Mouse (Mus musculus) midbrain, postnatal 0 days (tissue): ENCODE data around the gene Map4k5. TPM values are rescaled to one million over a fixed set of nuclear protein-coding genes. Genes with fewer than 3 reads are reported as not detected.

Source experiments
- ATAC-seq: fragments of 200-750 bp; cut with Nextera tagmentation; 2 replicates; pipeline ENCODE4 v1.8.0; 2017; ENCODE audit warnings: moderate number of reproducible peaks, mild to moderate bottlenecking, moderate TSS enrichment, moderate library complexity; ENCODE audit not compliant: low FRiP score
- DNase-seq: peaks from one replicate; pipeline ENCODE4 v3.0.0-alpha.2; 2015; ENCODE audit warnings: low spot score
- H3K27ac ChIP-seq: fragments of 300-500 bp; sonication (generic); 2 replicates; pipeline ENCODE4 v1.5.1; 2014; ENCODE audit warnings: low read depth, mild to moderate bottlenecking, low read length, mixed read lengths
- H3K27me3 ChIP-seq: fragments of 300-500 bp; sonication (generic); 2 replicates; pipeline ENCODE4 v1.6.1; 2014; ENCODE audit warnings: low read length, control low read depth, mixed read lengths; ENCODE audit not compliant: insufficient read depth
- H3K36me3 ChIP-seq: fragments of 300-500 bp; sonication (generic); 2 replicates; pipeline ENCODE4 v1.6.1; 2014; ENCODE audit warnings: low read length, control low read depth, mixed read lengths; ENCODE audit not compliant: insufficient read depth
- H3K4me1 ChIP-seq: fragments of 300-500 bp; sonication (generic); 2 replicates; pipeline ENCODE4 v1.6.1; 2014; ENCODE audit warnings: mild to moderate bottlenecking, control low read depth, antibody characterized with exemption, low read length, mixed read lengths; ENCODE audit not compliant: insufficient read depth
- H3K4me2 ChIP-seq: fragments of 300-500 bp; sonication (generic); 2 replicates; pipeline ENCODE4 v1.6.1; 2014; ENCODE audit warnings: low read depth, mild to moderate bottlenecking, low read length, mixed read lengths; ENCODE audit not compliant: poor library complexity, severe bottlenecking
- H3K4me3 ChIP-seq: fragments of 300-500 bp; sonication (generic); 2 replicates; pipeline ENCODE4 v1.5.1; 2014; ENCODE audit warnings: low read depth, mild to moderate bottlenecking, low read length, moderate library complexity
- H3K9ac ChIP-seq: fragments of 300-500 bp; sonication (generic); replicated peaks from 2 replicates; pipeline ENCODE4 v1.6.1; 2014; ENCODE audit warnings: mild to moderate bottlenecking, low read length, moderate library complexity, mixed read lengths; ENCODE audit not compliant: poor library complexity, severe bottlenecking
- H3K9me3 ChIP-seq: fragments of 300-500 bp; sonication (generic); 2 replicates; pipeline ENCODE4 v1.6.1; 2016; ENCODE audit warnings: low read length, control low read depth
- CTCF ChIP-seq: IDR thresholded peaks from 2 replicates; pipeline ENCODE4 v1.5.1; 2016; ENCODE audit warnings: antibody characterized with exemption, mild to moderate bottlenecking
- WGBS: fragments of 180-500 bp; shearing (Covaris S2); extraction: QIAGEN DNeasy Blood & Tissue Kit; methylation state at CpG from one replicate; pipeline ENCODE4 v1.1.7; 2014; 5-methylcytosine and 5-hydroxymethylcytosine counted together
- polyA plus RNA-seq: library from polyadenylated mRNA; unstranded; fragments of >200 nt; fragmentation: Nextera tagmentation; extraction: Ambion mirVana; gene quantifications from 2 replicates; pipeline ENCODE4 v1.2.1, GENCODE M21; 2015
- total RNA-seq: library from RNA; depleted of rRNA; stranded (reverse); fragments of >200 nt; gene quantifications from 2 replicates; pipeline ENCODE4 v1.2.3, GENCODE M21; 2014

Map4k5 gene
- total and polyA plus RNA-seq, 2 experiments from 2014 or later, result 16.9 to 33.9 TPM

DNA sequence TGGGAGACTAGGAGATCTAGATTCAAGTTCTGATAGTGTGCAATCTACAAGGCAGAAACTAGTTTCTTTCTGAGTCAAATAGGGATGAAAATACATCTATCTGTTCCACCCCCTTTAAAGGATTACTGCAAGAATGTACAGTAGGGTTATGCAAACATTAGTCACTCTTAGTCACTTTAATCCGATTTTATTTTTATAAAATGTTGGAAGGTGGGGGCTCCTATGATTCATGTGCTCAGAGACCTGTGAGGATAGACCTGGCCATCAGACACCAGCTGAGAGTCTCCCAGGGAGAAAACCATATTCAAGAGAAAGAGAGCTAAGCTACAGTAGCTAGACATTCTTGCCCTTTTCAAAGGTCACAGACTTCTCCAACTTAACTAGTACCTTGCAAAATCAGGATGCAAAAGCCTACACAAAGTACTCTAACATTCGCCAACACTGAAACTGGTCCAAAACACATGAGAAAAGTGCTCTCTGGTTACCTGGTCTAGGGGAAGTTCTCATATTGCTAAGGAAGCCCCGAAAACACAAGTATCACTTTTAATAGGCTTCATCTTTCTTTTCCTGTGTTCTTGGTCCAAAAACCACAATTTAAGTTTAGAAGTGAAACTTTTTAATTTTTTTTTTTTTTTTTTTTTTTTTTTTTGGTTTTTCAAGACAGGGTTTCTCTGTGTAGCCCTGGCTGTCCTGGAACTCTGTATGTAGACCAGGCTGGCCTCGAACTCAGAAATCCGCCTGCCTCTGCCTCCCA is 7.7 kb downstream of the Map4k5 start:
- 0 out of 2 replicates have a peak, but pooled peaks cover 1% of the 10 kb centered on the region for H3K36me3 ChIP-seq
- no peak overlapping the region for H3K4me2 ChIP-seq
- H3K4me1 ChIP-seq, result peaks cover 6% of the 10 kb centered on the region
- no peak overlapping the region for H3K9ac ChIP-seq
- H3K4me3 ChIP-seq, result no peak overlapping the region
- H3K27ac ChIP-seq, result no peak overlapping the region
- DNase-seq, result no peak
- 96% methylated on average over 5 of the region's 5 CpGs for WGBS
- no peak for ATAC-seq
- TF ChIP-seq CTCF, result no peak
- H3K27me3 ChIP-seq, result no peaks in the 10 kb centered on the region
- no peaks in the 10 kb centered on the region for H3K9me3 ChIP-seq

DNA sequence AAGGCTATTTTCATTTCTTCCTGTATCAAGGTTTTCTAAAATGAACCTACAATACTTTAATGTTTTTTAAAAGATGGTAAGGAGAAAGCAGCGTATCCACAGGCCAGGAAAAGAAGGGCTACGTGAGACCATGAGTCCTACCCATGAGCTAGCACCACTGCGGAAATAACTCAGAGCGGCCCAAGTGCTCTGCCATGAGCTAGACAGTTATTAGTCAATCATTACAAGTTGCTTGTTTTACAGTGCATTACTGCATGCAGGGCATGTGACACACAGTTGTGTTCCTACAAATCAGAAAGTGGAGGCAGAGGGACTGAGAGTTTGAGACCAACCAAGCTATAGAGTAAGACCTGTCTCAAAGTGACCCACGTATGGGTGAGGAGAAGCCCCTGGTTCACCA is 8.9 kb downstream of the Map4k5 start:
- H3K9me3 ChIP-seq, result no peaks in the 10 kb centered on the region
- H3K4me1 ChIP-seq, result peaks cover 6% of the 10 kb centered on the region; the same call in 1 of the 2 replicates
- H3K36me3 ChIP-seq, result no peaks in the 10 kb centered on the region
- no peak overlapping the region for H3K27ac ChIP-seq
- TF ChIP-seq CTCF, result no peak
- ATAC-seq (no peak), DNase-seq (no peak)
- H3K27me3 ChIP-seq, result no peaks in the 10 kb centered on the region
- no peak overlapping the region for H3K9ac ChIP-seq
- no peak overlapping the region for H3K4me2 ChIP-seq
- H3K4me3 ChIP-seq, result no peak overlapping the region
- 94% methylated on average over 5 of the region's 5 CpGs for WGBS

DNA sequence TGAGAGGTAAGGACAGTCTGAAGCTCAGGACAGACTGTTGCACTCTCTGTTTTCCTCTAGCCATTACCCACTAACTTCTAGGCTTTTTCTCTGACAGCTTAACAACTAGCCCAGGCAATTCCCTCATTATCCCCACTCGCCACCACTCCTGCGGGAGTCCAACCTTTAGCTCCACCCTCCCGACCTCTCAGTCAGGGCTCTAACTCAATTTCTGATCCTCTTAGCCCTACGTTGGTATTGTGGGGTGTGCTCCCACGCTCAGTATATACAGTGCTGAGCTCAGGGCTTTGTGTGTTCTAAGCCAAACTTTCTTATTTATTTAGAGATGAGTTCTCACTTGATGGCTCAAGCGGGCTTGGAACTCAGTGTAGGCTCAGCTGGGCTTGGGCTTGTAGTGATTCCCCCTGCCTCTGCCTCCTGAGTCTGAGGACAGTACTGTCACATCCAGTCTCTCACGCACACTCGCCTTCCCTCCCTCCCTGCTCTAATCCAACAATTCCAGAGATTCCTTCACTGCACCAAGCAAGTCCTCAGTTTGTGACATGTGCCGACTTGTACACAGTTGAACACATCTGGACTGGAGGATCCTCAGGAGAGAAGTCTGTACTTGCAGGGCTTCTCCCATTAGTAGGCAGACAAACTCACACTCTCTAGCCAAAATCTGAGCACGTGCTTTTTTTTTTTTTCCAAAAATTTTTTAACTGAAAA is 11.6 kb downstream of the Map4k5 start:
- Histone ChIP-seq H3K4me3 (no peak overlapping the region), H3K9me3 (no peaks in the 10 kb centered on the region), H3K36me3 (no peaks in the 10 kb centered on the region), H3K4me2 (no peak overlapping the region), H3K4me1 (peaks cover 6% of the 10 kb centered on the region; the same call in 1 of the 2 replicates), H3K27ac (no peak overlapping the region), H3K9ac (no peak overlapping the region), H3K27me3 (no peaks in the 10 kb centered on the region)
- DNase-seq, result no peak
- no peak for ATAC-seq
- WGBS, result 32% methylated on average over 10 of the region's 10 CpGs
- TF ChIP-seq CTCF, result no peak

DNA sequence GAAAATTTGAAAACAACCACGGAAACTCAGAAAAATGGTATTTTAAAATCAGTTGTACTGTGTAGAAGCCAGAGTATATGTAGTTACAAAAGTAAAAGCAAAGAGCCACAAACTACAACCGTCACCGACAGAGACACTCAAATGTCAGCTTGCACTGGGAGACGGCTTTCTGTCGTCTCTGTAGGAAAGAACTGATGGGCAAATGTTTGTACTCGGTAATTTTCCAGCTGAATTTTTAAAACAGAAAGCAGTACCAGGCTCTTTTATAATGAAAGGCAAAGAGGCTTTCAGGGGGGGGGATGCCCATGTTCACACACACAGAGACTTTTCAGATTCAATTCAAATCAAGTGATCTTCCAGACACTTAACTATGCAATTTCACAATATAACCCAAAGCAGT is 13.3 kb downstream of the Map4k5 start:
- DNase-seq, result no peak
- no peak for ATAC-seq
- 14% methylated on average over 6 of the region's 6 CpGs for WGBS
- no peak overlapping the region for H3K4me2 ChIP-seq
- H3K9me3 ChIP-seq, result no peaks in the 10 kb centered on the region
- no peak overlapping the region for H3K27ac ChIP-seq
- H3K9ac ChIP-seq, result no peak overlapping the region
- H3K4me3 ChIP-seq, result no peak overlapping the region
- H3K27me3 ChIP-seq, result no peaks in the 10 kb centered on the region
- no peaks in the 10 kb centered on the region for H3K36me3 ChIP-seq
- no peak for TF ChIP-seq CTCF
- peaks cover 6% of the 10 kb centered on the region; the same call in 1 of the 2 replicates for H3K4me1 ChIP-seq

DNA sequence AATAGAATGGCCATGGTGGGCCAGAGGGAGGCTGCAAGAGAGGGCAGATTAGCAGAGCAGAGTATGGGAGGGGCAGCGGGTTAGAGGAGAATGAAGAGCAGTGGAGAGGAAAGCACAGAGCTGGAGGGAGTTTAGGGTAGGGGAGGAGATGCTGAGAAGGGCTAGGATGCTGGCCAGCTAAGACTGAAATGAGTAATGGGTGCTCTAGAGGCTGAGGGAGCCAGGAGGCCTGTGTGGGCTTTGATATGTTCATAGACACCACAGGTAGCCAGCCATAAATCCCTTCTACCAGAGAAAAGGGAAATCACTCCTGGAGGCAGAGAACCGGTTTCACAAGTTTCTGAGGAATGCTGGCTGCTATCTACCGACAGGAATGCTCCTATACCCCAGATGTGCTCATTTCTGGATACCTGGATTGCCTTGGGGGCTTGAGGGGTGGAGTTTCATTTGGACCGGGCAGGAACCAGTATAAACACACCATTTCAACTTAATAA is 13.8 kb downstream of the Map4k5 start:
- Histone ChIP-seq H3K4me1 (peaks cover 6% of the 10 kb centered on the region; the same call in 1 of the 2 replicates), H3K36me3 (no peaks in the 10 kb centered on the region), H3K4me3 (no peak overlapping the region), H3K27ac (no peak overlapping the region), H3K4me2 (no peak overlapping the region), H3K9ac (no peak overlapping the region), H3K9me3 (no peaks in the 10 kb centered on the region), H3K27me3 (no peaks in the 10 kb centered on the region)
- 12% methylated on average over 4 of the region's 4 CpGs for WGBS
- ATAC-seq (no peak), DNase-seq (no peak)
- TF ChIP-seq CTCF, result no peak

DNA sequence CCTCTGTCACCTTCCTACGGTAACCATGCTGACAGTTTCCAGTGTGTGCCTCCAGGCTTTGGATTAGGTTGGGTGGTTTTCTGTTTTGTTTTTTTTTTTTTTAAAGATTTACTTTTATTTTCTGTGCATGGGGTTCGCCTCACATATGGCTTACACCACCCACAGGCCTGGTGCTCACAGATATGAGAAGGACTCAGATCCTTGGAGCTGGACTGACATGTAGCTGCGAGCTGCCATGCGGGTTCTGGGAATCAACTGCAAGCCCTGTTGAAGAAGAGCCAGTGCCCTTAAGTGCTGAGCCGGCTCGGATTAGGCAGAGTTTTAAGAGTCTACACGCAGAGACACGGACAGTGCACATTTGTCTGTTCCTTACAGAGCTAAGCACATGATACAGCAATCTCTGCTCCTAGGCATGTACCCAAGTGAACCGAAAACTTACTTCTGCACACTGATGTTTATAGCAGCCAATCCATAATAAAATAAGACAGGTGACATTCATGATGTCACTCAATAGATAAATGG is 15.1 kb downstream of the Map4k5 start:
- Histone ChIP-seq H3K9me3 (no peaks in the 10 kb centered on the region), H3K4me2 (no peak overlapping the region), H3K4me1 (peaks cover 6% of the 10 kb centered on the region; the same call in 1 of the 2 replicates), H3K36me3 (no peaks in the 10 kb centered on the region), H3K27me3 (no peaks in the 10 kb centered on the region), H3K4me3 (no peak overlapping the region), H3K9ac (no peak overlapping the region), H3K27ac (no peak overlapping the region)
- no peak for DNase-seq
- ATAC-seq, result no peak
- no peak for TF ChIP-seq CTCF
- WGBS, result 83% methylated on average over 9 of the region's 9 CpGs
